Mouse (Mus musculus): ENCODE data around the gene Psmd9.

Gene Psmd9

DNA sequence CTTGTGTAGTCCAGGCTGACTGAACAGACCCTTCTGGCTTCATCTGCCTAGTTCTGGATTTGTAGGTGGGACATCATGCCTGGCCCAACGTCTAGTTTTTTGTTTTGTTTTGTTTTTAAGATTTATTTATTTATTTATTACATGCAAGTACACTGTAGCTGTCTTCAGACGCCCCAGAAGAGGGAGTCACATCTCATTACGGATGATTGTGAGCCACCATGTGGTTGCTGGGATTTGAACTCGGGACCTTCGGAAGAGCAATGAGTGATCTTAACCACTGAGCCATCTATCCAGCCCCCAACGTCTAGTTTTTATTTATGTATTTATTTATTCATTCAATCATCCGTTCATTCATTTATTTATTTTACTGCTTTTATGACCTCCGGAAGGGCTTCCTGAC, 82.2 kb downstream of the Psmd9 start:
- DNase-seq (ENCODE audit: low spot score) = no peak

DNA sequence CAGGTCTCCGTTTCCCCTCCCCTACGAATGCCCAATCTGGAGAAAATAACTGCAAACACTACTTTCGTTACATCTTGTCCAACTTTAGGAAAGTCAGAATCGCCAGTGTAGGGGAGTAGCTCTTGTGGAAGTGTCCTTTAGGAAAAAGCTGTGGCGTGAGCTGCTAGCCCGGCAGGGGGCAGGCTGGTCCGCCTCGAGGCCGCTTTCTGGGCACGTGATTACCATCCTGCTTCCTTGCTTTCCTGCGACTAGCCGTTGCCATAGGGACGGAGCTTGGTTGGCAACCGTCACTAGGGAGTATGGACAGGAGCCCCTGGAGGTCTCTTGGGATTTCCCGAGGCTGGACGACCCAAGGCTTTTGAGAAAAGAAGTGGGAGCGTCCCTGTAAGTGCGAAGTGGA, 82.6 kb downstream of the Psmd9 start, which contains the start of gene Wdr66:
Wdr66 (plus strand) TSS at position 269 of the 400 bp plus-strand sequence.
- peak; percentile 69 for DNase-seq (ENCODE audit: low spot score)

GRCm38 (mm10) chr5:123256841-123257755, 87.9 kb downstream of the Psmd9 start:
- DNase-seq (ENCODE audit: low spot score) = no peak

GRCm38 (mm10) chr5:123258990-123259389, 89.8 kb downstream of the Psmd9 start:
- no peak for DNase-seq (ENCODE audit: low spot score)

DNA sequence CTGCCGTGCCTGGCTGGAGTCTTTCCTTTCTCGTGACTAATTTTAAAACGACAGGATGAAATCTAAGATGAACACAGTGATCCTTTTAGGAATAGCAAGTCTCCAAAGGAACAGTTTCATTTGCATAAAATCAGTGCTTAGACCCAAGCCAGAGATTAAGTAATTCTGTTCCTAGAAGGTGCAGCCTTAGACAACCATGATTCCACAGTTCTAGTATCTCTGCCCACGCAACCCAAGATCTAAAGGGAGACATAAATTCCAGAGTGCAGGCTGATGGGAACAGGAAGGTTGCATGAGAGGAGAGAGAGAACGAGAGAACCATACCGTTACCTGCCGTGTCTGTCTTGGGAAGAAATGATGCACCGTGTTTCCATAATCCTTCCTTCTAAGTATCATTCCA, 91.5 kb downstream of the Psmd9 start:
- no peak for DNase-seq (ENCODE audit: low spot score)

- DNase-seq (ENCODE audit: low spot score) = no peak
Observed at GRCm38 (mm10) chr5:123266909-123267308, 97.7 kb downstream of the Psmd9 start.

- no peak for DNase-seq (ENCODE audit: low spot score)
Observed at GRCm38 (mm10) chr5:123268477-123269474, 99.6 kb downstream of the Psmd9 start.

DNA sequence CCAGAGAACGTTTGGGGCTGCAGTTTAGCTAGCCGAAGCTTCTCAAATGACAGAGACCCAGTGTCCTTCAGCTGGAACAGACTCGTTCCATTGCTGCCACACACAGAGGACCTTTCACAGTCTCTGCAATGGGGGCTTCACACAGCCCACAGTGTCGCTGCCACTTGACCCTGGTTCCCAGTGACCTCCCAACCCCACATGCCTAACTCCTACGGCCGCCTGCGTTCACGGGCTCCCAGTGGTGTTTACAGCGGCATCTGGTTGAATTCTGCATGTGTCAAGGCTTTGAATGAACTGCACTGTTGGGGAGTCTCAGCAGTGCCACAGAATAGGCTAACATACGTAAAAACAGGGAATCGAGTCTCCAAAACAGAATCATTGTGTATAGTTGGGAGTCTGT, 101.7 kb downstream of the Psmd9 start:
- DNase-seq (ENCODE audit: low spot score) = no peak

- DNase-seq (ENCODE audit: low spot score) = no peak
Observed at GRCm38 (mm10) chr5:123272927-123273326, 103.7 kb downstream of the Psmd9 start.

- DNase-seq (ENCODE audit: low spot score) = no peak
Observed at GRCm38 (mm10) chr5:123276636-123277341, 107.6 kb downstream of the Psmd9 start.

GRCm38 (mm10) chr5:123277342-123277701, 108.1 kb downstream of the Psmd9 start:
- DNase-seq (ENCODE audit: low spot score) = no peak

DNA sequence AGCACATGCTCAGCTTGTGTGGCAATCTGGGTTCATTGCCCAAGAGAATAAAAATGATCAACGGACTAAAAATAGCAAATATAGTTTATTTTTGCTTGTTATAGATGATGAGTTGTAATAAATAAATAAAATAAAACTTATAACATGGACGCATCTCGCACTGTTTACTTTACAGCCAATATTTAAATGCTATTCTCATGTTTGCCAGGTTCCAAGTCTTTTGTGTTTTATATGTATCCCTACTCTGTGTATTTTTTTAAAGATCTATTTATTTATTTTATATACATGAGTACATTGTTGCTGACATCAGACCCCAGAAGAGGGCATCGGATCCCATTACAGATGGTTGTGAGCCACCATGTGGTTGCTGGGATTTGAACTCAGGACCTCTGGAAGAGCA, 108.5 kb downstream of the Psmd9 start:
- DNase-seq (ENCODE audit: low spot score) = no peak

- no peak for DNase-seq (ENCODE audit: low spot score)
Observed at GRCm38 (mm10) chr5:123279248-123279647, 110.0 kb downstream of the Psmd9 start.

DNA sequence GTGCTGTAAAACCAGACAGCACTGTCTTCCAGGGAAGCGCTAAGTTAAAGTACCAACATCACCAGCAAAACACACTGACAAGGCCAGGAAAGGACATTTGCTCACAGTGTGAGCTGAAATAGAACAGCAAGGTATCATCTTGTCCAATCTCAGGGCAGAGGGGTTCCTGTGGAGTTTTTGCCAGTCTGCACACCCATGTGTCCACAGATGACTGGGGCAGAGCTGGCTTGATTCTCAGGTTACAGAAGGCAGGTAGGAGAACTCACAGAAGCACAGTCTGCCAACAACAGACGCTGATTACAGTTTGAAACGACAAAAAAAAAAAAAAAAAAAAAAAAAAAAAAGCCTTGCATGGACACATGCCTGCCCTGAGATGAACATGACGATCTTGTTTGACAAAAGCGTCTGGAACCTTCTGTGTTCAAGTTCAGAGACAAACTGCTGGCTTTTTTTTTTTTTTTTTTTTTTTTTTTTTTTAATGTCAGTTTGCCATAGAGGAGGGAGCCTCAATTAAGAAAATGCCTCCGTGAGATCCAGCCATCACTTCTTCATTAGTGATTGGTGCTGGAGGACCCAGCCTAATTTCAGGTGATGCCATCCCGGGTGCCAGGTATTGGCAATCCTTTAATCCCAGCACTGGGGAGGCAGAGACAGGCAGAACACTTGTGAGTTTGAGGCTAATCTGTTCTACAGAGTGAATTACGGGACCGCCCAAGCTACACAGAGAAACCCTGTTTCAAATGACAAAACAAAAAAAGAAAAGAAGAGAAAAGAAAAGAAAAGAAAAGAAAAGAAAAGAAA, 112.3 kb downstream of the Psmd9 start:
- DNase-seq (ENCODE audit: low spot score) = no peak

DNA sequence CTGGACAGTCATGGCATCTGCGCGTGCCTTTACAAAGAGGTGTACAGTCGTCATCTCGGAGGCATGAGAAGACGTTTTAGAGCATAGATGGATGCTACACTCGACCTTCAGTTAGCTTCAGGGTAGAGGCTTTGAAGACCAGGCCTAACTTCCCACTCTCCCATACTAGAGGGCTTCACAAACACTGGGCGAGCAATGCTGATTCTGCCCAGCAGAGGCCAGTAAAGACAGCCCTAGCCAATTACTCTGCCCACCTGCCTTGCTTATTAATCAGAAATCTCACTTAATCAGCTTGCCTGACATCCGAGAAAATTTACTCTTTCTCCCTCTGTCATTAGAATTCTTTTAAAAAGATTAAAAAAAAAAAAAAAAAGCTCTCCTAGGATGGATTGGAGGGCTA, 116.0 kb downstream of the Psmd9 start:
- DNase-seq (ENCODE audit: low spot score) = peak; percentile 12

- no peak for DNase-seq (ENCODE audit: low spot score)
Observed at GRCm38 (mm10) chr5:123288079-123288478, 118.9 kb downstream of the Psmd9 start.

GRCm38 (mm10) chr5:123294653-123295052, 125.4 kb downstream of the Psmd9 start:
- no peak for DNase-seq (ENCODE audit: low spot score)

GRCm38 (mm10) chr5:123296224-123296806, 127.1 kb downstream of the Psmd9 start:
- no peak for DNase-seq (ENCODE audit: low spot score)

DNA sequence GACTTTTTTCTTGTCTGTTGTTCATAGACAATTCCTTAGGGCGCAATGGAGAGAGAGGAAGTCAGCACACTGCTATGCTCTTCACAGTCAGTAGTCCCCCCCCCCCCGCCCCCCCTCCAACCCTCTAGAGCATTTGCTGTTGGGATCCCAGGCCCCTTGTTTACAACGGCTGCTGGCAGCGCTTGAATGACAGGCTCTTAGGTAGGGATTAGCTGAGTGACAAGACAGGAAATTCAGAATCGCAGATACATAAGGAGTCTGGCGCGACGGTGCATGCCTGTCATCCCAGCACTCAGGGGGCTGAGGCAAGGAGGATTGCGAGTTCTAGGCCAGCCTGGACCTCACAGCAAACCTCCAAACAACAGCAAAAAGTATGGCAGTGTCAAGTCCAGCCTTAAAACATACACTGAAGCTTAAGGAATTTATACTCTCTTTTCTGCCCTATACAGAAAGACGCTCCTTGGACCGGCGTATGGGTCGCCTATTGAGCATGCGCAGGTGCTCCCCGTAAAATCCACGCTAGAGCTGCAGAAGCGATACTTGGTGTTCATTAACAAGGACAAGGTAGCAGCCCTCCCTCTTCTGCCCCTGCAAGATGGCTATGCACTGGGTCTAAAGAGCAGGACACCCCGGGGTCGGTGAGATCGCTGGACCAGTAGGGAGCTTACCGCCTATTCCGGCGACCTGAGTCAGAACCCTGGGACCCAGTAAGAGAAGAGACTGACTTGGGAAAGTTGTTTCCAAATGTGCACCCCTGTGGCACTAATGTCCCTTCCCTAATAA, 128.0 kb downstream of the Psmd9 start:
- no peak for DNase-seq (ENCODE audit: low spot score)

- DNase-seq (ENCODE audit: low spot score) = no peak
Observed at GRCm38 (mm10) chr5:123297830-123298229, 128.6 kb downstream of the Psmd9 start.

Data from ovary, postnatal 10 days (tissue).